Comparison of ENCODE assay signal across 21 mouse cellular contexts in genomic region chr3:141498348-141499056, GRCm38 (mm10). TPM values are rescaled to one million over a fixed set of nuclear protein-coding genes. Genes with fewer than 3 reads are reported as not detected.
DNase-seq lines count a peak whose midpoint lies in the region; ATAC-seq lines count a peak whose summit lies in the region.
"Had no signal": no experiment of that assay in that cellular context is flagged by ENCODE, and none has a peak within 500 bp of the region (broad histone marks: within the 10 kb centered on the region; RNA-seq: fewer than 3 reads in every experiment).

No protein-coding gene starts in this region.

- no peak overlapping the region for H3K4me3 ChIP-seq in embryonic facial prominence, embryonic 11.5 days (ENCODE audit: low read depth, low read length)
- H3K4me3 ChIP-seq in embryonic facial prominence, embryonic 10.5 days, result no peak overlapping the region
- no peak overlapping the region for H3K4me3 ChIP-seq in kidney, embryonic 16.5 days (ENCODE audit: low read length)
- no peak overlapping the region for H3K4me3 ChIP-seq in lung, embryonic 16.5 days (ENCODE audit: low read length)
- H3K4me3 ChIP-seq in stomach, embryonic 15.5 days (replicated peaks), result no peak overlapping the region
- H3K4me3 ChIP-seq in forebrain, embryonic 16.5 days (replicated peaks; ENCODE audit: low read length), result no peak overlapping the region
- H3K4me3 ChIP-seq: embryonic facial prominence, embryonic 13.5 days; hindbrain, embryonic 10.5 days; left cerebral cortex, adult 2 months; liver, embryonic 13.5 days had no signal

- no peaks in the 10 kb centered on the region for H3K4me1 ChIP-seq in embryonic facial prominence, embryonic 11.5 days (ENCODE audit: control insufficient read depth, insufficient read depth, low read length)
- peaks cover 36% of the 10 kb centered on the region for H3K4me1 ChIP-seq in embryonic facial prominence, embryonic 10.5 days
- H3K4me1 ChIP-seq in kidney, embryonic 16.5 days (ENCODE audit: insufficient read depth, low read length), result peaks cover 19% of the 10 kb centered on the region
- H3K4me1 ChIP-seq in lung, embryonic 16.5 days (replicated peaks; ENCODE audit: control insufficient read depth, insufficient read depth, low read length), result no peaks in the 10 kb centered on the region; the same call in 1 of the 2 replicates
- H3K4me1 ChIP-seq in stomach, embryonic 15.5 days, result no peaks in the 10 kb centered on the region
- H3K4me1 ChIP-seq in forebrain, embryonic 16.5 days (replicated peaks; ENCODE audit: control insufficient read depth, insufficient read depth, low read length), result no peaks in the 10 kb centered on the region
- H3K4me1 ChIP-seq: liver, embryonic 13.5 days had no signal

- 48% methylated on average over 4 of the region's 4 CpGs for WGBS in embryonic facial prominence, embryonic 11.5 days
- WGBS in embryonic facial prominence, embryonic 10.5 days, result 53% methylated on average over 4 of the region's 4 CpGs
- 26% methylated on average over 4 of the region's 4 CpGs for WGBS in kidney, embryonic 16.5 days
- WGBS in lung, embryonic 16.5 days, result 26% methylated on average over 4 of the region's 4 CpGs
- 28% methylated on average over 4 of the region's 4 CpGs for WGBS in stomach, embryonic 15.5 days
- WGBS in forebrain, embryonic 16.5 days, result 75% methylated on average over 4 of the region's 4 CpGs

- ATAC-seq in embryonic facial prominence, embryonic 11.5 days (replicated peaks; ENCODE audit: insufficient number of reproducible peaks, low FRiP score, low TSS enrichment, low read depth), result no peak
- ATAC-seq in kidney, embryonic 16.5 days (ENCODE audit: low FRiP score, low TSS enrichment), result peak; percentile 90
- peak; percentile 98 for ATAC-seq in lung, embryonic 16.5 days (ENCODE audit: low read depth)
- peak; percentile 39; the same call in 1 of the 2 replicates for ATAC-seq in stomach, embryonic 15.5 days (ENCODE audit: insufficient read depth, low FRiP score, low read depth)
- ATAC-seq in forebrain, embryonic 16.5 days, result no peak
- ATAC-seq: CD4-positive, CD25-positive, alpha-beta regulatory T cell, adult 4 months; forebrain, postnatal 0 days; hindbrain, postnatal 0 days had no signal

- no peaks in the 10 kb centered on the region for H3K9me3 ChIP-seq in embryonic facial prominence, embryonic 11.5 days (replicated peaks; ENCODE audit: control insufficient read depth, low read length)
- no peaks in the 10 kb centered on the region for H3K9me3 ChIP-seq in embryonic facial prominence, embryonic 10.5 days
- no peaks in the 10 kb centered on the region for H3K9me3 ChIP-seq in kidney, embryonic 16.5 days (ENCODE audit: low read length)
- H3K9me3 ChIP-seq in lung, embryonic 16.5 days (ENCODE audit: control insufficient read depth, low read length), result no peaks in the 10 kb centered on the region
- no peaks in the 10 kb centered on the region for H3K9me3 ChIP-seq in stomach, embryonic 15.5 days
- H3K9me3 ChIP-seq in forebrain, embryonic 16.5 days (ENCODE audit: control insufficient read depth, low read length), result no peaks in the 10 kb centered on the region
- H3K9me3 ChIP-seq: embryonic facial prominence, embryonic 13.5 days; hindbrain, embryonic 10.5 days; liver, embryonic 13.5 days had no signal

- peak; percentile 19 for DNase-seq in embryonic facial prominence, embryonic 11.5 days (ENCODE audit: low spot score)
- DNase-seq in embryonic facial prominence, embryonic 10.5 days (ENCODE audit: low spot score), result no peak
- DNase-seq in kidney, adult 11 months, result no peak
- no peak for DNase-seq in lung, postnatal 36 days
- DNase-seq: adrenal gland, postnatal 14 days; cerebellum, adult 9-11 months; forebrain, postnatal 0 days; kidney, adult 9 months; left cerebral cortex, postnatal 4 days; liver, embryonic 13.5 days; retina, postnatal 1 day; thymus, postnatal 14 days had no signal

- no peak overlapping the region for H3K4me2 ChIP-seq in embryonic facial prominence, embryonic 11.5 days (ENCODE audit: low read depth, low read length)
- H3K4me2 ChIP-seq in kidney, embryonic 16.5 days (replicated peaks; ENCODE audit: low read depth, low read length), result 0 out of 2 replicates have a peak overlapping the region, but pooled peaks have one; percentile 7
- no peak overlapping the region for H3K4me2 ChIP-seq in lung, embryonic 16.5 days (ENCODE audit: low read depth, low read length)
- H3K4me2 ChIP-seq in stomach, embryonic 15.5 days, result no peak overlapping the region
- no peak overlapping the region for H3K4me2 ChIP-seq in forebrain, embryonic 16.5 days (ENCODE audit: low read length)
- H3K4me2 ChIP-seq: embryonic facial prominence, embryonic 13.5 days; liver, embryonic 13.5 days had no signal

- no peak overlapping the region for H3K27ac ChIP-seq in embryonic facial prominence, embryonic 11.5 days (replicated peaks; ENCODE audit: low read depth, low read length)
- H3K27ac ChIP-seq in embryonic facial prominence, embryonic 10.5 days (replicated peaks), result no peak overlapping the region
- H3K27ac ChIP-seq in kidney, embryonic 16.5 days (ENCODE audit: low read length), result peak overlapping the region; percentile 76
- no peak overlapping the region for H3K27ac ChIP-seq in lung, embryonic 16.5 days (ENCODE audit: low read length)
- H3K27ac ChIP-seq in stomach, embryonic 15.5 days, result peak overlapping the region; percentile 79; the same call in 1 of the 2 replicates
- no peak overlapping the region for H3K27ac ChIP-seq in forebrain, embryonic 16.5 days (ENCODE audit: low read length)
- H3K27ac ChIP-seq: embryonic facial prominence, embryonic 13.5 days; hindbrain, embryonic 10.5 days; hindbrain, postnatal 0 days; left cerebral cortex, adult 2 months; liver, embryonic 13.5 days had no signal

- no peaks in the 10 kb centered on the region for H3K27me3 ChIP-seq in embryonic facial prominence, embryonic 11.5 days (ENCODE audit: control insufficient read depth, insufficient read depth, low read length)
- H3K27me3 ChIP-seq in embryonic facial prominence, embryonic 10.5 days (replicated peaks; ENCODE audit: low read depth, poor library complexity, severe bottlenecking), result no peaks in the 10 kb centered on the region
- no peaks in the 10 kb centered on the region for H3K27me3 ChIP-seq in kidney, embryonic 16.5 days (ENCODE audit: insufficient read depth, low read length)
- H3K27me3 ChIP-seq in lung, embryonic 16.5 days (ENCODE audit: control insufficient read depth, insufficient read depth, low read depth, low read length), result no peaks in the 10 kb centered on the region
- no peaks in the 10 kb centered on the region for H3K27me3 ChIP-seq in stomach, embryonic 15.5 days (replicated peaks)
- H3K27me3 ChIP-seq in forebrain, embryonic 16.5 days (replicated peaks; ENCODE audit: control insufficient read depth, insufficient read depth, low read length), result no peaks in the 10 kb centered on the region
- H3K27me3 ChIP-seq: embryonic facial prominence, embryonic 13.5 days; liver, embryonic 13.5 days had no signal

- no peak overlapping the region for H3K9ac ChIP-seq in embryonic facial prominence, embryonic 11.5 days (replicated peaks; ENCODE audit: low read length)
- no peak overlapping the region for H3K9ac ChIP-seq in kidney, embryonic 16.5 days (replicated peaks; ENCODE audit: low read length)
- H3K9ac ChIP-seq in lung, embryonic 16.5 days (ENCODE audit: low read length), result no peak overlapping the region
- H3K9ac ChIP-seq in stomach, embryonic 15.5 days, result no peak overlapping the region
- H3K9ac ChIP-seq in forebrain, embryonic 16.5 days (replicated peaks; ENCODE audit: low read depth, low read length), result no peak overlapping the region
- H3K9ac ChIP-seq: embryonic facial prominence, embryonic 13.5 days; forebrain, postnatal 0 days; liver, embryonic 13.5 days had no signal

- H3K36me3 ChIP-seq in embryonic facial prominence, embryonic 11.5 days (replicated peaks; ENCODE audit: control insufficient read depth, insufficient read depth, low read depth, low read length), result no peaks in the 10 kb centered on the region
- H3K36me3 ChIP-seq in embryonic facial prominence, embryonic 10.5 days (replicated peaks), result no peaks in the 10 kb centered on the region
- no peaks in the 10 kb centered on the region for H3K36me3 ChIP-seq in kidney, embryonic 16.5 days (ENCODE audit: insufficient read depth, low read length)
- H3K36me3 ChIP-seq in lung, embryonic 16.5 days (ENCODE audit: control insufficient read depth, insufficient read depth, low read length), result no peaks in the 10 kb centered on the region
- no peaks in the 10 kb centered on the region for H3K36me3 ChIP-seq in stomach, embryonic 15.5 days
- H3K36me3 ChIP-seq in forebrain, embryonic 16.5 days (ENCODE audit: control insufficient read depth, insufficient read depth), result no peaks in the 10 kb centered on the region
- H3K36me3 ChIP-seq: embryonic facial prominence, embryonic 13.5 days; hindbrain, embryonic 10.5 days; liver, embryonic 13.5 days had no signal

RNA-seq across cellular contexts. Expression of gene Unc5c, which starts 33.5 kb away (rescaled TPM):
- polyA plus RNA-seq in embryonic facial prominence, embryonic 11.5 days (2014; fragmentation: Nextera tagmentation; extraction: Ambion mirVana), result 10.0 and 10.2 TPM in 2 replicates
- polyA plus RNA-seq in embryonic facial prominence, embryonic 10.5 days (2016; fragmentation: Nextera tagmentation; extraction: Ambion mirVana), result 10.3 and 11.9 TPM in 2 replicates
- polyA plus RNA-seq in kidney, embryonic 16.5 days (2015; fragmentation: Nextera tagmentation; extraction: Ambion mirVana), result 20.8 and 26.2 TPM in 2 replicates
- polyA plus RNA-seq in lung, embryonic 16.5 days (2015; fragmentation: Nextera tagmentation; extraction: Ambion mirVana), result 11.7 and 16.6 TPM in 2 replicates
- polyA plus RNA-seq in stomach, embryonic 15.5 days (2015; fragmentation: Nextera tagmentation; extraction: Ambion mirVana), result 7.0 and 9.1 TPM in 2 replicates
- 5.9 and 7.9 TPM in 2 replicates for polyA plus RNA-seq in forebrain, embryonic 16.5 days (2015; fragmentation: Nextera tagmentation; extraction: Ambion mirVana)

Comparison
In these comparisons a context has a peak if more than half of its experiments do, and no peak if none do; other contexts are left out.
1. ATAC-seq: peak in kidney, embryonic 16.5 days (single experiment), lung, embryonic 16.5 days (single experiment) and stomach, embryonic 15.5 days (single experiment); none in embryonic facial prominence, embryonic 11.5 days (single experiment) and forebrain, embryonic 16.5 days (single experiment).
2. H3K27ac ChIP-seq: peak in kidney, embryonic 16.5 days (single experiment) and stomach, embryonic 15.5 days (single experiment); none in embryonic facial prominence, embryonic 11.5 days (single experiment), embryonic facial prominence, embryonic 10.5 days (single experiment), lung, embryonic 16.5 days (single experiment) and forebrain, embryonic 16.5 days (single experiment).